Comparison of ENCODE assay signal across 8 mouse cellular contexts in genomic region chr10:99619421-99620151, GRCm38 (mm10).
DNase-seq lines count a peak whose midpoint lies in the region; ATAC-seq lines count a peak whose summit lies in the region.

No protein-coding gene starts in this region.

- 46% methylated on average over 18 of the region's 18 CpGs for WGBS in kidney, embryonic 14.5 days
- 43% methylated on average over 18 of the region's 18 CpGs for WGBS in limb, embryonic 15.5 days
- WGBS in stomach, embryonic 15.5 days: 43% methylated on average over 18 of the region's 18 CpGs

- no peaks in the 10 kb centered on the region for H3K4me1 ChIP-seq in kidney, embryonic 14.5 days (ENCODE audit: control insufficient read depth, insufficient read depth, low read length)
- H3K4me1 ChIP-seq in limb, embryonic 15.5 days: no peaks in the 10 kb centered on the region
- no peaks in the 10 kb centered on the region for H3K4me1 ChIP-seq in stomach, embryonic 15.5 days

- peak; percentile 78 for ATAC-seq in granulocyte monocyte progenitor cell, adult 5-6 weeks (replicated peaks; ENCODE audit: poor library complexity, severe bottlenecking)
- peak; percentile 83 for ATAC-seq in kidney, embryonic 14.5 days (ENCODE audit: low FRiP score, low TSS enrichment)
- no peak for ATAC-seq in limb, embryonic 15.5 days (ENCODE audit: insufficient number of reproducible peaks, low FRiP score, low TSS enrichment, low read depth)
- peak; percentile 77 for ATAC-seq in monocyte, adult 5-6 weeks (replicated peaks; ENCODE audit: insufficient number of reproducible peaks, low FRiP score, low TSS enrichment, poor library complexity, severe bottlenecking)
- peak; percentile 63; the same call in 1 of the 2 replicates for ATAC-seq in stomach, embryonic 15.5 days (ENCODE audit: insufficient read depth, low FRiP score, low read depth)

- H3K9me3 ChIP-seq in kidney, embryonic 14.5 days (ENCODE audit: control insufficient read depth, low read length): no peaks in the 10 kb centered on the region
- H3K9me3 ChIP-seq in limb, embryonic 15.5 days: no peaks in the 10 kb centered on the region
- no peaks in the 10 kb centered on the region for H3K9me3 ChIP-seq in stomach, embryonic 15.5 days

- H3K4me2 ChIP-seq in kidney, embryonic 14.5 days (replicated peaks; ENCODE audit: low read depth, low read length): peak overlapping the region; percentile 35
- no peak overlapping the region; the same call in 1 of the 2 replicates for H3K4me2 ChIP-seq in limb, embryonic 15.5 days
- peak overlapping the region; percentile 35 for H3K4me2 ChIP-seq in stomach, embryonic 15.5 days

- H3K27me3 ChIP-seq in kidney, embryonic 14.5 days (ENCODE audit: control insufficient read depth, insufficient read depth, low read length): no peaks in the 10 kb centered on the region
- no peaks in the 10 kb centered on the region for H3K27me3 ChIP-seq in limb, embryonic 15.5 days
- H3K27me3 ChIP-seq in stomach, embryonic 15.5 days (replicated peaks): no peaks in the 10 kb centered on the region

- peak overlapping the region; percentile 3; the same call in 1 of the 2 replicates for H3K4me3 ChIP-seq in kidney, embryonic 14.5 days (ENCODE audit: low read length)
- peak overlapping the region; percentile 5; the same call in 1 of the 2 replicates for H3K4me3 ChIP-seq in limb, embryonic 15.5 days
- peak overlapping the region; percentile 18; the same call in 1 of the 2 replicates for H3K4me3 ChIP-seq in stomach, embryonic 15.5 days (replicated peaks)

- H3K36me3 ChIP-seq in kidney, embryonic 14.5 days (ENCODE audit: control insufficient read depth, insufficient read depth, low read length): no peaks in the 10 kb centered on the region
- H3K36me3 ChIP-seq in limb, embryonic 15.5 days: no peaks in the 10 kb centered on the region
- H3K36me3 ChIP-seq in stomach, embryonic 15.5 days: no peaks in the 10 kb centered on the region

- H3K27ac ChIP-seq in kidney, embryonic 14.5 days (ENCODE audit: low read depth, low read length): no peak overlapping the region
- no peak overlapping the region for H3K27ac ChIP-seq in limb, embryonic 15.5 days
- no peak overlapping the region for H3K27ac ChIP-seq in stomach, embryonic 15.5 days

- DNase-seq in 416B (ENCODE audit: low read depth): peak; percentile 86
- DNase-seq in adrenal gland, adult 18-20 months (ENCODE audit: low spot score in 2 of 2): peak; percentile 71 to 75
- DNase-seq in embryo, embryonic 11 days: peak; percentile 89

- H3K9ac ChIP-seq in kidney, embryonic 14.5 days (ENCODE audit: low read depth, low read length): no peak overlapping the region
- H3K9ac ChIP-seq in limb, embryonic 15.5 days: no peak overlapping the region
- no peak overlapping the region for H3K9ac ChIP-seq in stomach, embryonic 15.5 days
